Mouse (Mus musculus) T-helper 1 cell (primary cell): Measurements from ENCODE around the gene Msi2.

Source experiments
- in situ Hi-C: fragments of 300-600 bp; cut with MboI, MseI; formaldehyde crosslinking; loops from one replicate; pipeline ENCODE4 v1.15.1; 2025; ENCODE audit warnings: high pct_unique_total_duplicates

Msi2 gene

DNA sequence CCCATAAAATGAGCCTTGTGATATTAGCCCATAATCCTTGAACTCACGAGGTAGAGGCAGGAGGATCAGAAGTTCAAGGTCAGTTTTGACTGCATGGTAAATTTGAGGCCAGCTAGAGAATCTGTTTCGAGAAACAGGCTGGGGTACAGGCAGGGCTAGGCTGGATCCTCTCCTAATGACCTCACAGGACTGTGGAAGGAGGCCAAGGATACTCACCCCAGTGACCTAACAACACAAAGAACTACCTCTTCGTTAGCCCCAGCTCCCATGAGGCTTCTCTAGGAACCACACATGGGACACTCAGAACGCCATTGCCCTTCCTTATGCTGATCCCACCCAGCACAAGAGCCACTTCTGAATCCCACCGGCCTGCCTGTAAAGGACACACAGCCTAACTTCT is 399.5 kb downstream of the Msi2 start:
- in situ Hi-C loops, result no loop called here

DNA sequence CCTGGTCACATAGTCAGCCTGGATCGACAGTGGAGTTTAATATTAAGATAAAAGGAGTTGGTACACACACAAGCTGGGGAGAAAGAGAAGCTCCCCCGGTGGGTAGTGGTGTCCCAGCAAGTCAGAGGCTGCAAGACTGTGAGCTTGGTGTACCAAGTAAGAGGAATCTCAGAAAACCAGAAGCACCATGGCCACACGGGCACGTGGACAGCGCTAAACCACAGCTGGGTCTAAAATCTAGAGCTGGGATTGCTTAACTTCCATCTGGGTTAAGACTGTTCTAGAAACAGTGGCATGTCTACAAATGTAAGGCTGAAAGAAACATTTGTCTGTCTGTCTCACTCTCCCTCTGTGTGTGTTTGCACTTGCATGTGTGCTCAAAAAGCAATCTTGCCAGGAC is 402.9 kb downstream of the Msi2 start:
- in situ Hi-C loops, result no loop called here

DNA sequence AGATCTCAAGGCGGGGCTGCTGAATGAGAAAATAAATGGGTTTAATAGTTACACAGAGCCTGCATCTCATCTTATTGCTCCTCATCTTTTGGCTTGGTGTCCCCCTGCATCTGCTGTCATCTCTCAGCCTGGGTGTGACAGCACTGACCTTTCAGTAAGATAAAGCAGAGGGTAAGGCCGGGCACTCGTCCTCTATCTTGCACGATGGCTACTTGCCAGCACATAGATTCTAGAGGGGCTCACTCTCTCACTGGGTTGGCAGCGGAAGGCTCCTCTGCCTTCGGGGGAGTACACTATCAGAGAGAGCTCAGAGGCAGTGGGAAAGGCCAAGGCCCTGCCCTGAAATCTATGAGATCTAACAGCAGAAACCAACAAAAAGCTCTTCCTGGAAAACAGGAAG is 403.8 kb downstream of the Msi2 start:
- in situ Hi-C loops, result no loop called here

DNA sequence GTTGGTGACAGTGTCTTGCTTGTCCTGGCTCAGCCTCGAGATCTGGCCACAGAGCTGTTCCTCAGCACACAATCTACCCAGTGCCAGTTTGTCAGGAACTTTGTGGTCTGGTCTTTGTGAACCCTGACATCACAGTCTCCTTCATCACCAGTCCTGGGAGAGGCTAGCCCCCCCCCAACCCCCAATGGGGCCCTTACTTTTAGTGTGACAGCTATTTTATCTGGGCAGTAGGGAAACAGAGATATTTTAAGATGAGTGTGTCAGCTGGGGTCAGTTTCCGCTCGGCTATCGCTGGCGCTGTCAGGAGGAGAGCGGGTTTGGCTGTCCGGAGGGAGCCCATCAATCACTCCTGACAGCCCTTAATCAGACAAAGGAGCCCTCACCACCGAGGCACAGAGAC is 404.8 kb downstream of the Msi2 start:
- in situ Hi-C loops, result no loop called here

DNA sequence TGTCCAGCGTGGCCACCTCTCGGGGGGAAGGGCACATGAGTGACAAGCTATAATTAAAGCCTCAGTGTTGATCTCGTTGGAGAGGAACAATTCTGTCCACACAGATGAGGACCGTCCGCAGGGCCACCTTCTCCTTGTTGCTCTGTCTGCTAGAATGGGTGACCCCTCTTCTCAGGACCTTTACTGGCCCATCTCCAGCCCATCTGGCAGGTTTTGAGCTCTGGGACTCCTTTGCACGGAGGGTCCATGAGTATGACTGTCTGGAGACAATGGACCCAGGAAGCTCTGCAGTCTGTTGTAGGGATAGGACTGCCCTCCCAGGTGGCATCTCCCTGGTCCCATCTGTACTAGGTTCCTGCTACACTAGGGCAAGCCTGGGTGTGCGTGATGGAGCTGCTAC is 406.7 kb downstream of the Msi2 start:
- in situ Hi-C loops, result no loop called here

DNA sequence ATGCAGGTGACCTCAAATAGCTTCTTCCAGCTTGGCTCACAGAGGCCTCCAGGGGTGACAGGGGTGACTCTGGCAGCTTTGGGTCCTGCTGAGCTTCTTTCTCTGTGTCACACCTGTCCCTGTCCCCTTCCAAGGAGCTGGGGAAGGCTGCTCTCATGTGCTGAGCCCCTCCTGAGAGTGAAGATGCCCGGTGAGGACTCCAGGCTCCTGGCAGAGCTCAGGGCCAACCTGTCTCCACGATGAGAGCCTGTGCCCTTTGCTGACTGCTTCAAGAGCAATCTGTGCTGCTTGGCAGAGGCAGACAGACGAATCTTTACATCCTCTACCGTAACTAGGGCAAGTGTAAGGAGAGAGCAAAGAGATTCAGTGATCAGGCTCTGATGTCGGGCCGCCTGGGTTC is 407.5 kb downstream of the Msi2 start:
- in situ Hi-C loops, result no loop called here

DNA sequence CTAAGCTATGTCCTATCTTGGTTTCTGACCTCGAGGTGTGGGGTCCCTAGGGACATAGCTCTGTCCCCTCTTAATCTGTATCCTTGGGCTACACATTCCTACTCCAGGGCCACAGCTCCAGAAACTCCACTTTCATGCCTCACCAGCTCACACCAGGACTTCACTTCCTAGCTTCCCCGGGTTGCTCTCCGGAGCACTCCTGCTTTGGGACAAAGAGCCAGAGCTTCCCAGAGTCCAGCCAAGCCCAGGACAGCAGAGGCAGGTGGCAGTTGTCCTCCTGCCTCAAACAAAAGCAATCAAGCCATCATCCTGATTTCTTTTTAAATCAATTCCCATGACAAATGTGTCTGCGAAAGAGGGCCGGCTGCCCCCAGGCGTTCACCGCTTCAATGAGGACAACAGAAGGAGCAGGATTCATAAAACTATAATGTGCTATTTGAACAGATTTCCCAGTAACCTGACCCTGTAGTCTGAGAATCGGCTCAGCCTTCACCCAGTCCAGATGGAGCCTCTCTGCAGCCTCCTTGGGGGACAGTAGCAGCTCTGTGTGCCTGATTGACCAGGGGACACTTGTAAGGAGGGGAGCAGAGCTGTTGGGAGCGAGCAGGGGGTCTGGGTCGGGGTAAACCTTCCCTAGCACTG is 409.1 kb downstream of the Msi2 start:
- in situ Hi-C loops, result no loop called here

DNA sequence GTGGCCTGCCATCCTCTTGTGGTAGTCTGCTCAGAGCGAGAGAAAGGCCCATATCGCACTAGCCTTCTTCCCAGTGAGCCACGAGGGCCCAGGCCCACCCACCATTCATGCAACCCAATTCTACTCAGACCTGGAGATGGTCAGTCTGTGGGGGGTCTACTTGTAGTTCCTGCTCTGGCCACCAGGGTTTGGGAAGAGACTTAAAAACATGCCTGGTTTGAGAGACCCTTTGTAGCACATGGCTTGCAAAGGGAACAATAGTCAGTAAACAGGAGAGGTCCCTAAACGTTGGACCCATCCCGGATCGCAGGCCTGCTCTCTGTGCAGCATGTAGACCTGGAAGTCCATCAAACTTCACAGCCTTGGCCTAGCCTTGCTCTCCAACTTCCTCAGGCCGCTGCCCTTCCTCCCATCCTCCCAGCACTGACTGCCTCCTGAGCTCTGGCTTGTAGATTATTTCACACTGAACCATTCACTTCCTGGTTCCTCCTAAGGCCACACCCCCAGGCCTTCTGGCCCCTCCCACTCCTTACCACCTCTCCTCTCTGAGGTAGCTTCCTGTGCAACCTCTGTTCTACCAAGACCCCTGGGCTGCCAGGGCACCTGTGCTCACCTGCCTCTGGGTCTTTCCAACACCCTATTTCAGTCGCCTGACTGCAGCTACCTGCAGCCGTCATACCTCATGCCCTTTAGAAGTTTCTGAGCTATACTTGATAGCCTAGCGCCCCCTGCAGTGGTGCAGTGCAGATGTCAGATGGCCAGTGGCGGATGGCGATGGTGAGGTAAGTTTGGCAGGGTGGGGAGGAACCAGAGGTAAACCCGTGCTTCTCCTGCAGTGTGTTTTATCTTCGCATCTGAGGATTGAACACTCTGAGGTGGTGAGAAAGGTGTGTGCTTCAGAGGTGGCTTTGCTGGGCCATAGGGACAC is 410.4 kb downstream of the Msi2 start:
- in situ Hi-C loops, result no loop called here

DNA sequence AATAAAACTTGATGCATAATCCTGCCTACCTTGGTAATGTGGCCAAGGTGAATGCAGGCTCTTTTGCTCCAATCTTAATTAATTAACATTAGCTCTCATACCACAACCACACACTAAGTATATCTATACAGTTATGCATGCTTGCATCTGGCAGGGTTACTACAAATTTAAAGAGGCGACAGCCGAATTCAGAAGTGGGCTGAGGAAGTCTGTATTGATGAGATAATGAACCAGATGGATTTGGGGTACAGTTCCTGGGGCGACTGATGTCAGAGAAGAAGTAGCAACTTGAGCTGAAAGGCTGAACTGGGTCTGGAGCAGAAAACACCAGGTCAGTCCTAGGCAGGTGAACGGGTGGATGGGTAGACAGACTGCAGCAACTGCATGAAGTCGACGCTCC is 412.6 kb downstream of the Msi2 start:
- in situ Hi-C loops, result no loop called here

DNA sequence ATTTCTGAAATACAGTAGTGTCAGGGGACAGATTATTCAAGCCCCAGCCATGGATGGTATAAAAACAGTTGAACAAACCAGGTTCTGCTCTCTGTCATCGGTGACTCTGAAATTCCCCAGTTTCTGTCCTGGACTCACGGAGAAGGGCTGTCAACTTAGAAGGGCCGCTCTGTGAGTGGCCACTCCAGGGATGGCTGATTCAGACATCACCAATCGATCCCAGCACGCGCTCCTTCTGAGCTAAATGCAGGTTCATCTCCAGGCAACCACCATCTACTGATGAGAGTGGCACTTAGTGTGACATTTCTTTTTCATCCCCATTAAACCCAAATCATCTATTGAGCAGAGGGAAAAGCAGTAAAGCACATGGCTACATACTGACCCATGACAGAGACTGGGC is 416.7 kb downstream of the Msi2 start:
- in situ Hi-C loops, result no loop called here

DNA sequence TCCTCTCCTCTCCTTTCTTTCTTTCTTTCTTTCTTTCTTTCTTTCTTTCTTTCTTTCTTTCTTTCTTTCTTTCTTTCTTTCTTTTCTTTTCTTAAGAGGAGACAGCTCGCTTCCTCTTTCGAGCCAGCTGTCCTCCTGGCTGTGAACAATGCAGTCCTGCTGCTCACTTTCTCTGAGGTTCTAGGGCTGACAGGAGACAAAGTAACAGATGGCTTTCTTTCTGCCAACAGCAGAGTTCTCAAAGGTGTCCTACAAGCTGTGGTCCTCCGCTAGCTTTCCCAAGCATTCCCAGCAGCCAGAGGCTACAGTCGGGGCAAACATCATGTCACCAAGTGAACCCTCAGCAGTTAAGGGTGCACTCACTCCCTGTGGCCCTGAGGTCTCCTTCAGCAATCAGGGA is 419.0 kb downstream of the Msi2 start:
- in situ Hi-C loops, result no loop called here

DNA sequence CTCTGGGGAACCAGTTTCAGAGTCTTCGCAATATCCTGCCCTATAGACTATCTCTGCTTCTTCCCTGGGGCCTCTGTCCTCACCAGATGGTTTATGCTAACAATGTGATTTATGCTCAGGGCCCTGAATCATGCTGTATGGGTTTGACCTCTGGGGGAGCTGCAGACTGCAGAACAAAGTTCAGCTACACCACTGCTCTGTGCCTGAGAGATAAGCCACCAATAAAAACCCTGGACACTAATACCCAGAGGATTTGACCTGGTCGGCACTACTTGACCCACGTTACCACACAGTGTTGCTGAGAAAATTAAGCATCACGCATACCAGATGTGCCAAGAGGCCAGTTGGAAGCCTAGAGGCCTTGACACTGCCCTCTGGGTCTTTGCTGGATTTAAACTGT is 420.8 kb downstream of the Msi2 start:
- in situ Hi-C loops, result no loop called here

DNA sequence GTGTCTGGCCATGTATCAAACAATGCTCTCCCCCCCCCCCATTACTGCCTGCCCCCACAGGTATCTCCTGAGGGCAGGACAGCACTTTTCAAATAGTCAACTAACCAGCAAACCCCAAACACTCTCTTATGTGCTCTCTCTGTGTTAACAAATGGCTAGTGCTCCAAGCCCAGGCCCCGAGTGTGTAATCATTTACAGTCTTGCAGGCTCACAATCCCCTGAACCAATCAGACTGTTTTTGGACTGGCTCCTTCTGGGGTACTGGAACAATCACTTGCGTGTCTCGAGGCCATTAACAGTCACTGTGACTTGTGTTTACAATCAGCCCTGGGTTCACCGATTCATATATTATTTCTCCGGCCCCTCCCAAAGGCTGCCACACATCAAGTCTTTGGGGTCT is 423.0 kb downstream of the Msi2 start:
- in situ Hi-C loops, result no loop called here

DNA sequence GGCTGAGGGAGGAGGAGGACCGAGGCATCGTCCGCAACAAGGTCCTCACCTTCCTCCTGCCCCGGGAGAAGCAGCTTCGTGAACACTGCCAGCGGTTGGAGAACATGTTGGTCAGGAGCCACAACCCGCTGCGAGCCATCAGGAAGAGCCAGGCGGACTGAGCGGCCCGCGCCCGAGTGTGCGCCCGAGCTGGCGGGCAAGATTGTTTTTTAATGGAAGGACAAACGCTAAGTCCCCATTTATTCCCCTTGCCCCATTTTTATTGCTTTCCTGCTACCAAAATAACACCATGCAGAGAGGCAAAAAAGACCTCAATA is 424.0 kb downstream of the Msi2 start:
- in situ Hi-C loops, result no loop called here

DNA sequence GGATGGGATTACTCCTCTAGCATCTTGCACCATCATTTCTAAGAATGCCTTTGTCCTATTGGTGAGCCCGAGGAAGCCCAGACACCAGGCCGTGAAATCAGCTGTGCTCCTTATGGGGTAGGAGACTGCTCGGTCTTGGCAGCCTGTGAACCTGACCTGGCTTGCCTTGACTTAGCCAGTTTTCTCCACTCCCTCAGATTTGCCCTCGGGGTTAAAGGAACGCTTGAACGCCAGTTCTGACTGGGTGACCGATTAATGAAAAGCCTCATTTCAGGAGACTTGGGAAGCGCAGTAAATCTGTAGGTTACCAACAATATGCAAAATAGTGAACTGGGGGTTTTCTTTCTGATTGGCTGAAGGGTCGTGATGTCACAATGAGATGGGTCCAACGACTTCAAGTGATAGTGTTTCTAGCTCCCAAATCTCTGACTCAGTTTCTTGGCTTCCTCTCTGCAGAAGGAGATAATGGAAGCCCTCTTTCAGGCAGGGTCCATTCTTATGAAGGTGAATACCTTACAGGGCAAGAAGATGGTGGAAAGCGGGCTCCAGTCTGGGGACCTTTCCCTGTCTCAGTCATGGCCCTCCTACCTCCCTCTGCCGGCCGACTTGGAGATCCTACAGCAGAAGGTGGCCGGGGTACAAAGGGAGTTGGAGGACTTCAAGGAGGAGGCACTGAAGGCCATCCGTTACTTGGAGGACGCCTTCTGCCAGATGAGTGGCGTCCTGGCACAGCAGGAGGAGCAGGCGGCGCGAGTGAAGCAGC is 424.5 kb downstream of the Msi2 start, which contains the start of gene Ccdc182:
Ccdc182 (plus strand) TSS at position 428 of the 763 bp plus-strand sequence.
- in situ Hi-C loops, result no loop called here

DNA sequence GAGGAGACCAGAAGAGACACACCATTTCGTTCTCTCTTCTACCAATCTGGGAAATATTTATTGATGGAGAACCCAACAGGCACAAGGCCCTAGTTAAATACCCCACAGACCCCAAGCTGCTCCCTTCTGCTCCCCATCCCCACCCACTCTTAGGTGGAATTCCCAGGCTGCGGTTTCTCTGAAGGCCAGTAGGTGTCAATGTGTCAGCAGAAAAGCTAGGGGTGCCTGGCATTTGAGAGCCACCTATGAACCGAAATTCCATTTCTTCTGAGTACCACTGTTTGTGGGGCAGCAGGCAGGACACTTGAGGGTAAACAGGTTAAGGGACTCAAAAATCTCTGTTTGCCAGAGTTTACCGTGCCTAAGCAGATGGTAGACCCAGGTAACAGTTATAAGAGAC is 426.6 kb downstream of the Msi2 start:
- in situ Hi-C loops, result no loop called here

DNA sequence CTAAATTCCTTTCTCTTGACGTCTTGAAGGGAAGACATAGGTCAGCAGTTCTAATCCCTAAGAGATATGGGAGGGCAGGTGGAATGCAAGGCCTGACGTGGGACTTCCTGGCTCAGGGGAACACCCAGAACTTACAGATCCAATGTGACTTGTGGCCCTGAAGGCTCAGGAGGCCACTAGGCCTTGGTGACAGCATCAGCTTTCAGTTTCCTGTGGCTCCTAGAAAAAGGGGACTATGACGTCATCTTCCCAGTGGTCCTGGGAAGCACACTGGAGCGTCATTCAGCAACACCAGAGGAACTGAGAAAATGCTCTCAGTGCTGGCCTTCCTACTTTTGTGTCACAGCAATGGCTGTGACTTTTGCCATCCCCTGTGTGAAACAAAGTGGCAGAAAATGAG is 427.1 kb downstream of the Msi2 start:
- in situ Hi-C loops, result no loop called here
